Comparison of ENCODE assay signal across 5 mouse cellular contexts in genomic region chr1:81795399-81795798, GRCm38 (mm10).
"Had no signal": no experiment of that assay in that cellular context is flagged by ENCODE, and none has a peak within 500 bp of the region (broad histone marks: within the 10 kb centered on the region; RNA-seq: fewer than 3 reads in every experiment).

No protein-coding gene starts in this region.

- DNase-seq: kidney, adult 8-10 months; kidney, postnatal 25 days; lung, adult 18-20 months; right cerebral cortex, postnatal 14 days; thymus, postnatal 14 days had no signal
